Mouse (Mus musculus): ENCODE results near the gene Cdr2.
"Not testable (repeated sequence)": the region's sequence is repeated elsewhere in the genome, so short reads cannot be mapped to it uniquely, and the experiment has no call there.

The Cdr2 gene

DNA sequence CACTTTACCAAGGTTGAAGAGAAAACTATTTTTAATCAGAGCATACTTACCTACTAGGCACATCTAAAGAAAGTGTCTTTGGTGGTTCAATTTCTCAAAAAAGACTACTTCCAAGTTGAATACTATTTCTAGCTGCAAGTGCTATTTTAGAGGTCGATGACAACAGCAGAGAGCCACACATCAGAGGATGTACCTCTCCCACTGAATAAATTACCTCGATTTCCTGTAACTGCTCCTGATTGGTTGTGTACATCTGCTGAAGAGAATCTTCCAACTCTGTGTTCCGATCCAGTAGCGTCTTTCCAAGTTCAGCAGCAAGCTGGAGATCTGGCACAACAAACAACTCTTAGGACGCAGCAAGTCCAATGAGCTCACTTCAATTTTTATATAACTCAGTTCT is 12.0 kb downstream of the Cdr2 start:
- DNase-seq (ENCODE audit: low read depth) = no peak

DNA sequence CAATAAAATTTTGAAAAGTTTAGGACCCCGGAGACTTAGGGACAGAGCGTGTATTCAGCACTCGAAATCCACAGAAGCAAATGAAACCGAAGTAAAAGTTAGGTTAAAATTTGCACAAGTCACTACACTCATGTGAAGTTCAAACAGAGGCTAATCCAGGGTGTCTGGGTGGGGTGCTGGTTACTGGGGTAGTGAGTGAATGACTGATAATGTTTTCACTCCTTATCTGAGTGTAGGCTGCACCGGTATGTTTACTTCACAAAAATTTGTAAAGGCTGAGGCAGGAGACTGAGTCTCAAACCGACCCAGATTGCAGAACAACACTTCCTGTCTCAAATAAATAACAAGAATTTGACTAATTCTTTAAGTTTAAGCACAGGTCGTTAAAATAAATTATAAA is 12.9 kb downstream of the Cdr2 start:
- DNase-seq (ENCODE audit: low read depth) = no peak

DNA sequence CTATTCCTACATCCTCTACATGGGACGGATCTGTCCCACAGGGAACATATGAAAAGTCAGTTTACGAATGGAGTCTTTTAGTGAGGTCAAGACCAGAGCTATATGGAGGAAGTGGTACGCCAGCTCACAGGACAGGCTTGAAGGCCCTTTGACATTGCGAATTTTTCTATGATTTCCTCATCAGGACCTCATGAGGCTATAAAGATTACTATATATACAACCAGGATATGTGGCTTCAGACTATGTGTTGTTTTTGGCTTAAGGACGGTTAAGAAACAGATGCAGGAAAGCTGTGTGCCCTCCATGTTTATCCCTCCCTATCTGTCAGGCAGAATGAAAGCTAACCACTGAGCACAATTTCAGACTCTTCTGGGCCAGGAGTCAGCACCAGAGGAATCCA is 19.0 kb downstream of the Cdr2 start:
- DNase-seq (ENCODE audit: low read depth) = no peak

DNA sequence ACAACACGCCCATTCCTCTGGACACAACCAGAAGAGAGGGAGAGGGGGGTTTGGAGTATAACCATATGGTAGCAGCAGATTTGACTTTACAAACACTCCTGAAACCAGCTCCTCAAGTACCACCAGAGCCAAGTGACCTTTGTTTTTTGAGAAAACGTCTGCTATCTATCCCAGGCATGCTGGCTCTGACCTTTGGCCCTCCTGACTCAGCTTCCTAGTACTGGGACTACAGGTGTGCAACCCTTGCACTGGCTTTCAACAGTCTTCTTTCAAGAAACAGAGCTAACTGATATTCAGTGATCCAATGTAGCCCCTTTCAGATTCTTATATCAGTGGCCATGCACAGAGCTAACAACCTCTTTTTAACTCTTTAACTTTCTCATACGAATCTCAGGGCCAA is 20.2 kb downstream of the Cdr2 start:
- DNase-seq (ENCODE audit: low read depth) = no peak

DNA sequence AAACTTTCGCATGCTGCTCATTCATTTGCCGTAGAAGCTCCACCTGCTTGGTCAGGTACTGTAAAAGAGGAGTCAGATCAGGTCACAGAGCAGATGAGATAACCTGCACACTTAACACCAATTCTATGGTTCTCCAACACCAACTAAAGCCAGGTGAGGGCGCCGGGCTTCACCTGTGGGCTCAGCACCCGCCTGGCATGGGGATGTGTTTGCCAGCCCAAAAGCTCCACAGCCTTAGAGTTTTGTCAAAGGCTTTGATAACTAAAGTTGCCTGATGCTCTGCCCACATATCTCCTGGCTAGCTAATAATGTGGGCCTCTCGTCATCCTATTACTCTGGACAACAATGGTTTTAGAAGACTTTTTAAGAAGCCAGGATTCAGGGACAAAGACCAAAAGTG is 21.5 kb downstream of the Cdr2 start:
- no peak for DNase-seq (ENCODE audit: low read depth)

DNA sequence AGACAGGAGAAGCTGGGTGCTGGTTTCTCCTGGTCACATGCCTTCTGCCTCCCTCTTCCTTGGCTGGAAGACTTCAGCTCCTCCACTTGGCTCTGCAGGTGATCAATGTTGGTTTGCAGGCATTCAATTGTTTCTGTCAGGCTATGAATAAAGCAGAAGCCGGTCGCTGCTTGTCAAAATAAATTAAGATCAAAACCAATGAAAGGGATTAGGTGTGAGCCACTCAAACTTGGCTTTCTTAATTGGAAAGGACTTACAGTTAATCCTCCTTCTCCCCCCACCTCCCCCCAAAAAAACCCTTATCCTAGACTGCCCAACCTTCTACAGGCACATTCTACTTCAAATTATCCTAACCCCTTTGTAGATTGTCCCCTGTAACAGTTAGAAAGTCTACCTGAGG is 22.0 kb downstream of the Cdr2 start:
- no peak for DNase-seq (ENCODE audit: low read depth)

DNA sequence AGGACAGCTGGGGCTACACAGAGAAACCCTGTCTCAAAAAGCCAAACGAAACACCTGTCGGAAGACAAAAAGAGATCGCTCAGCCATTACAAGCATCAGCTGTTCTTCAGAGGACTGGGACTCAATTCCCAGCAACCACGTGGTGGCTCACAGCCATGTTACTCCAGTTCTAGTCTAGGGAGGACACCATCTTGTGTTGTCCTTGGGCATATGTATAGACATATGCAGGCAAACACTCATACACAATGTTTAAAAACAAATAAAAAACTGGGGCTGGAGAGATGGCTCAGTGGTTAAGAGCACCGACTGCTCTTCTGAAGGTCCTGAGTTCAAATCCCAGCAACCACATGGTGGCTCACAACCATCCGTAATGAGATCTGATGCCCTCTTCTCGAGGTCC is 28.5 kb downstream of the Cdr2 start:
- DNase-seq (ENCODE audit: low read depth) = not testable (repeated sequence)

DNA sequence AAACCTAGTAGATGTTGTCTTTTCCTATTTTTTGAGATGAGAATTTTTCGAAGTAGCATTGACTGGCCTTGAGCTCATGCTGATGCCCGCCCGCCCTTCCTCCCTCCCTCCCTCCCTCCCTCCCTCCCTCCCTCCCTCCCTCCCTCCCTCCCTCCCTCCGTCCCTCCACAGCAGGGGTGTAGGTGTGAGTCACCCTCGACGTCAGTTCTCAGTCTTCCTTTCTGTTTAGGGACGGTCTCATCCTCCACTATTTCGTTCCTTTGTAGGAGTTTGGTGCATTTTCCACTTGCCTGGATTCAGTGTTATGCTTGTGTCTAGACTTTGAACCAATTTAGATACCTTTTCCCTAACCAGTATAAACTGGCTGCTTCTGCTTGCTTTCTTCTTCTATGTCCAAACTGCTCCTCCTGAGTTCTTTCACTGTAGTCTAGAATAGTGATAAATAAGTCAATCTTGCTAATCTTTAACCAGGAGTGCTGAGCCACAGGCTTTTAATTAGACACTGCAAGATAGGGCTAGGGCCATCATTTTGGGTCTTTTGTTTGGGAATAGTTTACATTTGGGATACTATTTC is 38.1 kb downstream of the Cdr2 start:
- no peak for DNase-seq (ENCODE audit: low read depth)

DNA sequence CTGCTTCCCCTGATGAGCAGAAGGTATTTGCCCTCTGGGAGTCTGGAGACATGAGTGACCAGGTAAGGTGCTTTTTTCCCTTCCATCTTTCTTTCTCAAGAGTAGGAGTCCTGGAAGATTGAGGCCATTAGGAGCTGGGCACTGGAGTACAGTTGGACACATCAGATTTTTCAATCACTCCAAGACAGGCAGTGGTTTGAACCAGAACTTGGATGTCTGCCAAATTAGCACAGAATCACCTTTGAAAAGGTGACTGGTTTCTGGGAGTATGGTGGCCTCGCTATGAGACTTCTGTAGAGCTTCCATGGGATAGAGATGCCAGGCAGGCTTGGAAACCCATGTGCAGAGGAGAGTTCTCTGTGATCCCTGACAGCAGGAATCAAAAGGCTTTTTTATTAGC is 39.6 kb downstream of the Cdr2 start:
- no peak for DNase-seq (ENCODE audit: low read depth)

DNA sequence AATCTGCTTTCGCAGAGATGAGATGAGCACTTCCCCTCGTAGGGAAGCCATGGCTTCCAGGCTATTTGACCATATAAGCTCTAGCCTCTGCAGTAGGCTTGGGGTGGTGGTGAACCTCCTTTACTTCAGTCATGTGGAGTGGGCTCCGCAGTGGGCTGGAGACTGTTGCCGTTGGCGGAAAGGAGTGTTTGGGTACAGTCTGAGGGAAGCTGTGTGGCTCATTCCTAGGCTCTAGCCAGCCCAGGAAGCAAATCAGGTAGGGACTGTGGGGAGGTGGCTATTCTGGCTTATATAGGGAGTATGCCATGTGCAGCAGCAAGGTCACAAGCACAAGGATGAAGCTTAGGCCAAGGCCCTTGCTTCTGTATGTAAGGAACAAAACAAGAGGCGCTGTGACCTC is 40.9 kb downstream of the Cdr2 start:
- DNase-seq (ENCODE audit: low read depth) = no peak

DNA sequence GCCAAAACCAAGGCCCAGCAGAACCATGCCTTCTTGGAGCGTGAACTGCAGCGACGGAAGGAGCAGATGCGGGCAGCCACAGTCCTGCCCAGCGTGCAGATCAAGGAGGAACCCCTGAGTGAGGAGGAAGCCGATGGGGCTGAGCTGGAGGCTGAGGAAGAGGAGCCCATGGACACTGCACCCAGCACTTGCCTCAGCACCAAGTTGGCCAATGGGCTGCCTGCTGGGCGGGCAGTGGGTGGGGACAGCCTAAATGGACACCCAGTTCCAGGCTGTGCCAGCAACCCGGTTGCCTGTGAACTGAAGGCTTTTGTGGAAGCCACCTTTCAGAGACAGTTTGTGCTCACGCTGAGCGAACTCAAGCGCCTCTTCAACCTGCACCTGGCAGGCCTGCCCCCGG is 41.8 kb downstream of the Cdr2 start:
- DNase-seq (ENCODE audit: low read depth) = no peak

DNA sequence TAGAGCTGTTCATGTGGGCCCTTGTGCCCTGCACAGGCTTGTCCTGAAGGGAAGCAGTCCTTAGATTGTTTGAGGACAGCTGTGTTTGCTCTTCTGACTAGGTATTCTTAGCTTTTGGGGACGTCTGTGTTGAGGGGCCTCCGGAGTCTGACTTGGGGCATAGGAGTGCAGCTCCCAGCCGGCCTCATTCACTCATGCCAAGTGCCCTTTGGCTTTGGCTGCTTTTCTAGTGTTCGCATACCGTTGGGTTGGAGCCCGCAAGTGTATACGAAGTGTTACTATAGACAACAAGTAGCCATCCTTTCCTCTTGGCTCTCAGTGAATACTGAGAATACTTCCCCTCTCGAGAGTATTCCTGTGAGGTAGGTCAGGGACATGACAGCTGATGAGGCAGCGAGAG is 43.9 kb downstream of the Cdr2 start:
- no peak for DNase-seq (ENCODE audit: low read depth)

DNA sequence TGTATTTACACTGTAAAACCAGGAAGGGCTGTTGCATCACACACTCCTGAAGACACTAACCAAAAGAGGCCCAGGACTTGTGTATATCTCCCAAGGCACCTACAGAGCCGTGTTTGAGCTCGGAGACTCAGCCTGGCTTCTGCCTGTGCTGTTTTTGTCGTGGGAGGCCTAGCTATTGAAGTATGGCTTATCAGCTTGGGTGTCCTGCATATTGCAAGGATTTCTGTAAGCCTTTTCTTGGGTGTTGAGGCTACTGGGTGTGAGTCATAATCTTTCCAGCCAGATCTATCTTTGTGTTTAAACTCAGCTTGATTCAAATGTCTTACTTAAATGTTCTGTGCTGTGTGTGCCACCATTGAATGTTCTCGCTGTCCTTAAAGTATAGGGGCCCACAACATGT is 45.6 kb downstream of the Cdr2 start:
- DNase-seq (ENCODE audit: low read depth) = no peak

DNA sequence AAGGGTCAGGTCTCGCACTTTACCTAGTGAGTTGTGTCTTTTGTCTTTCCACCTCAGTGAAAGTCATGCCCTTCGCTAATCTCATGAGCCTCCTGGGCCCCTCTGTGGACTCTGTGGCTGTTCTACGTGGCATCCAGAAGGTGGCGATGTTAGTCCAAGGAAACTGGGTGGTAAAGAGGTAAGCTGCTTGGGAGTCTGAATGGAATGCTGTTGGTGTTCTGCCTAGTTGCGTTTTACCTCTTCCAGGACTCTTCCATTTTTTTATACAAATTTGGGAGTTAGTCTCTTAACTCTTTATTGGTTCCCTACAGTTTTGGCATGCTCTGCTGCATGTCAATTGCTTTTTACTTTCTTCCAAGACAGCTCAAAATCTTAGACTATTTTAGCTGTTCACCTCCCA is 47.4 kb downstream of the Cdr2 start:
- DNase-seq (ENCODE audit: low read depth) = peak; percentile 45

DNA sequence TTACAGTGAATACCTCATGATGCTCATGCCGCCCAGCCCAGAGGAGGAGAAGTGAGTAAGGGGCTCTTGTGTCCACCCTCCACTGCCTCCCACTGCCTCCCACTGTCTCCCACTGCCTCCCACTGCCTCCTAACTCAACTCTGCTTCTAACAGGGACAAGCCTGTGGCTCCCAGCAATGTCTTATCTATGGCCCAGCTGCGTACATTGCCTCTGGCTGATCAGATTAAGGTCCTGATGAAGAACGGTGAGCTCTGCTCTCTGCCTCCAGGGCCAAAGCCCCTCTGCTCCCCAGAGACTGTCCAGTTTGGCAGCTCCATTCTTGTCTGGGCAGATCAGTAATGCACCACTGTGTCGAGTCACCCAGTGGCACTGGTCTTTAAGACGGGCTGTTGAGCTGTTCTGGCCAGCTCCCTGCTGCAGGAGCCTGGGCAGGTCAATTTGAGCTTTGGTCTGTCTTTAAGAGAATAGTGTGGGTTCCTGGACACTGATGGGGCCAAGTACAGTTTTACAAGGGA is 48.4 kb downstream of the Cdr2 start:
- no peak for DNase-seq (ENCODE audit: low read depth)

DNA sequence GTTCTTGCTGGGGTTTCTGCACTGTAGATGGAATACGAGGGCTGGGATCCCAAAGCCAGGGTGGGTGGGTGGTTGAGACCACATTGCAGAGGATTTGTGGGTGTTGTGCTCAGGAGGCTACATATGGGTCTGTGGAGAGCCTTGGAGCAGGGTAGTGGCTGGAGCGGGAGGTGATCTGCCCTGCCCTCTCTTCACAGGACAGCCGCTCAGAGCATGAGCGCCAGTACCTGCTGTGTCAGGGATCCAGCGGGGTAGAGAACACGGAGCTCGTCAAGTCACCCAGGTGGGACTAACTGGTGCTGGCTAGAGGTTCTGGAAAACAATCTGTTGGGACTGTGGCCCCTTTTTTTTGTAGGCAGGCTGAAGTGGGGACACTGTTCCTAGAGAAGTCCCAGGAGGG is 49.0 kb downstream of the Cdr2 start:
- DNase-seq (ENCODE audit: low read depth) = no peak

DNA sequence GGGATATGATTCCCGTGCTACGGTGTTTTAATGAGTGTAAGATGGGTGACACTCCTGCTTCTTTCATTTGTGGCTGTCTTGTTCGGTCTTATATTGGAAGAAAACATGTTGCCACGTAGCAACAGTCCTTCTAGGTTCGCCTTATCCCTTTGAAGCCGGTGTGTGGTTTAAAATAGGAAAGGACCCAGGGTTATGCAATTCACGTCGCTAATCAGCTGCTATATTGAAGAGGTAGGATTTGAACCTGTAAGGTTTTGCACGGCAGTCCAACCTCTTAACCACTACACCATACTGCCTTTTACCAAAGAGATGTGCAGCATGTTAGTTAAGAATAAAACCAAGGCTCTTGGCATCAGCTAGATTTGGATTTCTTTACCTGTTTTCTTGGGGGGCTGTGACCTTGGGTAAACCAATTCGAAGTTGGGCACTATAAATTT is 63.6 kb downstream of the Cdr2 start:
- peak; percentile 82 for DNase-seq (ENCODE audit: low read depth)

DNA sequence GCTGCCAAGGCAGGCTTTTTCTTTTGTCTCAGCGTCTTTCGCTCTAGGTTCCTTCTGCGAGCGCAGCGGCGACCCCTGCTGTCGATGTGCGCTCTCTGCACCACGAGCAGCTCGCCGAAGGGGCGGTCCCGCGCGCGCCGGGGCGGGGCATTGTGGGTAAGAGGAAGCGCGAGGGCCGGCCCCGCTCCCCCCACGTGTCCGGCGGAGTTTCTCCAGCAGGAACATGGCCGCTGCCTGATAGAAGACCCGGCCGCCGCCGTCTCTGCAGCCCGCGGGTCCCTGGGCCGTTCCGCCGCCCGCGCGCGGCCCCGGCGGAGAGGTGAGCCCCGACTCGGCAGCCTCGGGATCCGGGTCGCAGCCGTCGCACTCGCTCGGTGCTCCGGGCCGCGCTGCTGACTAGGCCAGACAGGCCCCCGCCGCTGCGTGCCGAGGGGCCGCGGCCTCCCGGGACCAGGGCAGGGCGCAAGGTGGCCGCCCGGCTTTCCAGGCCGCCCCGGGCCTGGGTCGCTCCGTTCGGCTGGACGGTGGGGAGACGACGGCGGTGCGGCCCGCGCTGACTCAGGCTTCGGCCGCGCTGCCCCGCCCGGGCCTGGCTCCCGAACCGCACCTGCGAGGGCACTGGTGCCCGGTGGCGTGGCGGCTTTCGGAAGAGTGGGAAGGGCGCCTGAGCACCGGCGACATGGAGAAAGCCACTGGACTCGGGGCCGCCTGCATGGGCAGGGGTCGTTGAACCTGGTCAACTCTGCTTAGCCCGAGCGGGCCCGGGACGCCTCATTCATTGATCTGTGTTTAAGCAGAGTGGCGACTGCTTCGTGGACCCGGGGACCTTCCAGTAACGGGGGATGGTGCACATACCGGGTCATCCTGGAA is 64.3 kb downstream of the Cdr2 start, which contains the start of gene Polr3e:
Gene Polr3e (plus strand): TSS at position 153 of the 870 bp plus-strand sequence.
- peak; percentile 97 for DNase-seq (ENCODE audit: low read depth)

DNA sequence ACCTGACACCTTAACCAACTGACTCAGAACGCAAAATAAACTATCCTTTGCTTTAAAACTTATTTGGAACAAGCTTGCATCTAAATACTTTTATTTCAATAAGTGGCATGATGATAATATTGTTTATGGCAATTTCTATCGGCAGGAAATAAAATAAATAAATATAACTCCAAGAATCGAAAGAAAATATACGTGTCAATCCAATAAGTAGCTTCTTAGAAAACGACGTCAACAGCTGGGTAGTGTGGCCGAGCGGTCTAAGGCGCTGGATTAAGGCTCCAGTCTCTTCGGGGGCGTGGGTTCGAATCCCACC is 64.9 kb downstream of the Cdr2 start:
- no peak for DNase-seq (ENCODE audit: low read depth)

DNA sequence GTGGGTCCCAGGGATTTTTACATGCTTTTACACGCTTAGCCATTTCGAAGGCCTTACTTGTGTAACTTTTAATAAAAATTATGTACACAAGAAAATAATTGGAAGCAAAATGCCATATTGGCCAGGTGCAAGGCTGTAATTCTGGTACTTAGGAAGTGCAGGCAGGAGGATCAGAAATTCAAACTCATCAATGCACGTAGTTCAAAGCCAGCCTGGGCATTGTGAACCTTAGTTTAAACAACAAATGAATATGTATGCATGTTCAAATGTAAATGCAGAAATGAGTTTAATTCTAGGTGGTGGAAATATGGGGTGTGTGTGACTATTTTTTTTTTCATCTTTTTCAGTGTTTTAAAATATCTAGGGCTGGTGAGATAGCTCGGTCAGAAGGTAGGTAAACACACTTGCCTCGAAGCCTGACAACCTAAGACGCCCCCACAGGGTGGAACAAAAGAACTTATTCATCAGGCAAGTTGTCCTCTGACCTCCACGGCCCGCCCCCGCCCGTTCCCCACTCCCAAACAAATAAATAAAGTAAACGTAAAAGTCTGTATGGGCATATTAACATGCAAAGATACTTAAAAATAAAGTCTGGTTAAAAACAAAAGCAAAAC is 65.7 kb downstream of the Cdr2 start:
- DNase-seq (ENCODE audit: low read depth) = peak; percentile 20

DNA sequence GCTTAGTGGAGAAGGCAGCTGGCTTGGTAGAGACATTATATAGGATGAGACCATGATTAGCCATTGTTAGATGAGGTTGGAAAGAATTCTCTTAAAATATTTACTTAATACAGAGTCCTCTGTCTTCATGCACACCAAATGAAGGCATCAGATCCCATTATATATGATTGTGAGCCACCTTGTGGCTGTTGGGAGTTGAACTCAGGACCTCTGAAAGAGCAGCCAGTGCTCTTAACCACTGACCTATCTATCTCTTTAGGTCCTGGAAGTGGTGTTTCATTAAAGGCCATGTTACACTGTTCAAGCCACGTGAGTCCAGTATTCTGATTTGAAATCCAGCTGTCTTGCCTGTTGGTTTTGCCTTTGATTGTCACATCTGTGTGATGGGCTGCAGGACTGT is 68.8 kb downstream of the Cdr2 start:
- DNase-seq (ENCODE audit: low read depth) = no peak

DNA sequence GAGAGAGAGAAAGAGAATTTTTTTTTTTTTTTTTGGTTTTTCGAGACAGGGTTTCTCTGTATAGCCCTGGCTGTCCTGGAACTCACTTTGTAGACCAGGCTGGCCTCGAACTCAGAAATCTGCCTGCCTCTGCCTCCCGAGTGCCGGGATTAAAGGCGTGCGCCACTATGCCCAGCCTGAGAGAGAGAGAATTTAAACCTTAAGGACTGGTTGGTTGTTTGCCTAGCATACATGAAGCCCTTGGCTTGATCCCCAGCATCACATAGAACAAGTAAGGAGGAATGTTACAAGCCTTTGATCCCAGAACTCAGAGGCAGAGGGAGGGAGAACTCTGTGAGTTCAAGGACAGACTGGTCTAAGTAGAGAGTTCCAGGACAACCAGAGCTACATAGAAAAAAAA is 70.8 kb downstream of the Cdr2 start:
- not testable (repeated sequence) for DNase-seq (ENCODE audit: low read depth)

DNA sequence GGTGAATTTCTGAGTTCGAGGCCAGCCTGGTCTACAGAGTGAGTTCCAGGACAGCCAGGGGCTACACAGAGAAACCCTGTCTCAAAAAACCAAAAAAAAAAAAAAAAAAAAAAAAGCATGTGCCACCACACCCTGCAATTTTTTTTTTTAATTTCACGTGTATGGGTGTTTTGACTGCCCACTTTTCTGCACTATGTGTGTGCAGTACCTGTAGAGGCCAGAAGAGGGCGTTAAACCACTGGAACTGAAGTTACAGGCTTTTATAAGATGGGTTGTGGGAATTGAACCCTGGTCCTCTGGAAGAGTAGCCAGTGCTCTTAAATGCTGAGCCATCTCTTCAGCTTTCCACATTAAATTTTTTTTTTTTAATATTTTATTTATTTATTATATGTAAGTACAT is 71.9 kb downstream of the Cdr2 start:
- DNase-seq (ENCODE audit: low read depth) = not testable (repeated sequence)
